In genomic region chr6:124931525-124932313, GRCm38 (mm10) we compare ENCODE assay signal across 8 mouse cellular contexts. TPM values are rescaled to one million over a fixed set of nuclear protein-coding genes. Genes with fewer than 3 reads are reported as not detected.
A peak's percentile ranks its signal among the peaks of the same experiment; 100 is the strongest.
DNase-seq lines count a peak whose midpoint lies in the region; ATAC-seq and TF ChIP-seq lines count a peak whose summit lies in the region.

No protein-coding gene starts in this region.

- peaks cover 25% of the 10 kb centered on the region for H3K4me1 ChIP-seq in forebrain, embryonic 12.5 days
- peaks cover 6% of the 10 kb centered on the region; the same call in 1 of the 2 replicates for H3K4me1 ChIP-seq in intestine, postnatal 0 days (replicated peaks; ENCODE audit: control insufficient read depth, insufficient read depth, low read length)
- peaks cover 12% of the 10 kb centered on the region for H3K4me1 ChIP-seq in lung, postnatal 0 days (ENCODE audit: insufficient read depth, low read depth, low read length)
- H3K4me1 ChIP-seq in small intestine, adult 2 months (ENCODE audit: control insufficient read depth, insufficient read depth, insufficient read length, low read length): peaks cover 18% of the 10 kb centered on the region

- ATAC-seq in activated CD4-positive, CD25-positive, alpha-beta regulatory T cell, adult 4 months: peak; percentile 2
- ATAC-seq in forebrain, embryonic 12.5 days (ENCODE audit: low FRiP score): peak; percentile 28
- ATAC-seq in intestine, postnatal 0 days: no peak; the same call in 1 of the 2 replicates
- ATAC-seq in lung, postnatal 0 days: no peak

- TF ChIP-seq EP300 in lung, postnatal 0 days (IDR thresholded peaks at IDR 0.05): no peak

- peak overlapping the region; percentile 97 for H3K27ac ChIP-seq in forebrain, embryonic 12.5 days
- peak overlapping the region; percentile 95 for H3K27ac ChIP-seq in intestine, postnatal 0 days (ENCODE audit: low read depth, low read length)
- peak overlapping the region; percentile 96 for H3K27ac ChIP-seq in lung, postnatal 0 days (ENCODE audit: low read length)
- H3K27ac ChIP-seq in small intestine, adult 2 months (ENCODE audit: insufficient read depth, low read depth, low read length): peak overlapping the region; percentile 72

- no peaks in the 10 kb centered on the region for H3K9me3 ChIP-seq in forebrain, embryonic 12.5 days
- no peaks in the 10 kb centered on the region for H3K9me3 ChIP-seq in intestine, postnatal 0 days (ENCODE audit: control insufficient read depth)
- H3K9me3 ChIP-seq in lung, postnatal 0 days (ENCODE audit: low read length): no peaks in the 10 kb centered on the region

- H3K36me3 ChIP-seq in forebrain, embryonic 12.5 days (replicated peaks): peaks cover 39% of the 10 kb centered on the region
- H3K36me3 ChIP-seq in intestine, postnatal 0 days (ENCODE audit: control insufficient read depth, insufficient read depth): peaks cover 35% of the 10 kb centered on the region
- peaks cover 22% of the 10 kb centered on the region; the same call in 1 of the 2 replicates for H3K36me3 ChIP-seq in lung, postnatal 0 days (ENCODE audit: insufficient read depth, low read length)
- H3K36me3 ChIP-seq in small intestine, adult 2 months (ENCODE audit: control insufficient read depth, insufficient read depth, low read length): peaks cover 32% of the 10 kb centered on the region

- TF ChIP-seq POLR2A in small intestine, adult 2 months (IDR thresholded peaks at IDR 0.05; ENCODE audit: low read depth, low read length): no peak; the same call in 1 of the 2 replicates

- H3K27me3 ChIP-seq in forebrain, embryonic 12.5 days: no peaks in the 10 kb centered on the region
- H3K27me3 ChIP-seq in intestine, postnatal 0 days (replicated peaks; ENCODE audit: control insufficient read depth, insufficient read depth, low read length): no peaks in the 10 kb centered on the region
- H3K27me3 ChIP-seq in lung, postnatal 0 days (replicated peaks; ENCODE audit: insufficient read depth, low read length): no peaks in the 10 kb centered on the region
- H3K27me3 ChIP-seq in small intestine, adult 2 months (ENCODE audit: control insufficient read depth, insufficient read depth, low read length): no peaks in the 10 kb centered on the region

- intact Hi-C loops in gastrocnemius, postnatal 36 days (cut with DNase I): no loop called here

- 2% methylated on average over 48 of the region's 48 CpGs for WGBS in forebrain, embryonic 12.5 days
- 1% methylated on average over 48 of the region's 48 CpGs for WGBS in intestine, postnatal 0 days
- WGBS in lung, postnatal 0 days: 1% methylated on average over 45 of the region's 48 CpGs
- WGBS in small intestine, adult 2 months: 1% methylated on average over 48 of the region's 48 CpGs

- peak overlapping the region; percentile 97 for H3K9ac ChIP-seq in forebrain, embryonic 12.5 days
- peak overlapping the region; percentile 87 for H3K9ac ChIP-seq in intestine, postnatal 0 days (ENCODE audit: low read depth, low read length)
- peak overlapping the region; percentile 86 for H3K9ac ChIP-seq in lung, postnatal 0 days (replicated peaks; ENCODE audit: low read depth)

- peak overlapping the region; percentile 94 for H3K4me2 ChIP-seq in forebrain, embryonic 12.5 days
- H3K4me2 ChIP-seq in intestine, postnatal 0 days (replicated peaks; ENCODE audit: low read depth): peak overlapping the region; percentile 82
- peak overlapping the region; percentile 71 for H3K4me2 ChIP-seq in lung, postnatal 0 days (replicated peaks; ENCODE audit: low read depth, low read length)

- H3K4me3 ChIP-seq in forebrain, embryonic 12.5 days (replicated peaks): peak overlapping the region; percentile 90
- H3K4me3 ChIP-seq in intestine, postnatal 0 days (ENCODE audit: low read depth, low read length): peak overlapping the region; percentile 85
- peak overlapping the region; percentile 79 for H3K4me3 ChIP-seq in lung, postnatal 0 days (ENCODE audit: low read depth, low read length)
- H3K4me3 ChIP-seq in small intestine, adult 2 months (ENCODE audit: low read depth, low read length): peak overlapping the region; percentile 81

- peak; percentile 70 for TF ChIP-seq CTCF in intestine, postnatal 0 days (IDR thresholded peaks at IDR 0.05; ENCODE audit: low read depth)
- peak; percentile 70 for TF ChIP-seq CTCF in lung, postnatal 0 days (IDR thresholded peaks at IDR 0.05)
- peak; percentile 17; the same call in 1 of the 2 replicates for TF ChIP-seq CTCF in small intestine, adult 2 months (IDR thresholded peaks at IDR 0.05; ENCODE audit: extremely low read depth, insufficient read length, insufficient replicate concordance, low read depth, low read length)

- peak; percentile 62 for DNase-seq in layer of hippocampus, adult 9-11 months
- no peak for DNase-seq in layer of hippocampus, postnatal 36 days
- peak; percentile 78 for DNase-seq in lung, postnatal 0 days (ENCODE audit: low spot score)
- no peak for DNase-seq in gastrocnemius, postnatal 36 days

RNA-seq across cellular contexts. Expression of gene Mlf2, which starts 0.5 kb away (rescaled TPM):
- 100 to 1,000 TPM; 630 to 652 TPM for total RNA-seq in layer of hippocampus, postnatal 36 days (2021)
- 10 to 100 TPM; 46.7 to 70.4 TPM for polyA plus RNA-seq in activated CD4-positive, CD25-positive, alpha-beta regulatory T cell, adult 4 months (2017; shearing (Covaris generic))
- polyA plus RNA-seq in forebrain, embryonic 12.5 days (2016; fragmentation: Nextera tagmentation; extraction: Ambion mirVana): 445 and 449 TPM in 2 replicates
- polyA plus RNA-seq in intestine, postnatal 0 days (2015; fragmentation: Nextera tagmentation; extraction: Ambion mirVana): 265 and 269 TPM in 2 replicates
- 289 and 300 TPM in 2 replicates for polyA plus RNA-seq in lung, postnatal 0 days (2015; fragmentation: Nextera tagmentation; extraction: Ambion mirVana)
- polyA plus RNA-seq in small intestine, adult 2 months (2012; rRNA removed): 212 and 412 TPM in 2 replicates
- 100 to 1,000 TPM; 201 to 209 TPM for total RNA-seq in gastrocnemius, postnatal 36 days (2021)

RNA-seq across cellular contexts. Expression of gene Ptms, which starts 11.8 kb away (rescaled TPM):
- 1,000 to 10,000 TPM; 1,023 to 1,087 TPM for total RNA-seq in layer of hippocampus, postnatal 36 days (2021)
- 10 to 100 TPM; 12.0 to 12.8 TPM for polyA plus RNA-seq in activated CD4-positive, CD25-positive, alpha-beta regulatory T cell, adult 4 months (2017; shearing (Covaris generic))
- polyA plus RNA-seq in forebrain, embryonic 12.5 days (2016; fragmentation: Nextera tagmentation; extraction: Ambion mirVana): 516 and 526 TPM in 2 replicates
- polyA plus RNA-seq in intestine, postnatal 0 days (2015; fragmentation: Nextera tagmentation; extraction: Ambion mirVana): 167 and 169 TPM in 2 replicates
- 533 and 563 TPM in 2 replicates for polyA plus RNA-seq in lung, postnatal 0 days (2015; fragmentation: Nextera tagmentation; extraction: Ambion mirVana)
- 683 and 1,784 TPM in 2 replicates for polyA plus RNA-seq in small intestine, adult 2 months (2012; rRNA removed)
- 100 to 1,000 TPM; 101 to 129 TPM for total RNA-seq in gastrocnemius, postnatal 36 days (2021)

RNA-seq across cellular contexts. Expression of gene Lag3, which starts 20.2 kb away (rescaled TPM):
- 1 to 10 TPM; 2.1 to 2.3 TPM for total RNA-seq in layer of hippocampus, postnatal 36 days (2021)
- 10 to 100 TPM; 23.5 to 30.2 TPM for polyA plus RNA-seq in activated CD4-positive, CD25-positive, alpha-beta regulatory T cell, adult 4 months (2017; shearing (Covaris generic))
- polyA plus RNA-seq in forebrain, embryonic 12.5 days (2016; fragmentation: Nextera tagmentation; extraction: Ambion mirVana): 2.0 and 3.0 TPM in 2 replicates
- 1.6 and 1.7 TPM in 2 replicates for polyA plus RNA-seq in intestine, postnatal 0 days (2015; fragmentation: Nextera tagmentation; extraction: Ambion mirVana)
- 2.3 TPM in 2 replicates for polyA plus RNA-seq in lung, postnatal 0 days (2015; fragmentation: Nextera tagmentation; extraction: Ambion mirVana)
- polyA plus RNA-seq in small intestine, adult 2 months (2012; rRNA removed): 4.5 and 7.0 TPM in 2 replicates
- total RNA-seq in gastrocnemius, postnatal 36 days (2021): under 1 TPM in 1 of 2 experiments, not detected in 1; 0.25 TPM

RNA-seq across cellular contexts. Expression of gene Cops7a, which starts 33.6 kb away (rescaled TPM):
- total RNA-seq in layer of hippocampus, postnatal 36 days (2021): 100 to 1,000 TPM; 149 TPM
- polyA plus RNA-seq in activated CD4-positive, CD25-positive, alpha-beta regulatory T cell, adult 4 months (2017; shearing (Covaris generic)): 10 to 100 TPM; 45.9 to 51.2 TPM
- polyA plus RNA-seq in forebrain, embryonic 12.5 days (2016; fragmentation: Nextera tagmentation; extraction: Ambion mirVana): 104 and 110 TPM in 2 replicates
- 105 and 110 TPM in 2 replicates for polyA plus RNA-seq in intestine, postnatal 0 days (2015; fragmentation: Nextera tagmentation; extraction: Ambion mirVana)
- 112 and 118 TPM in 2 replicates for polyA plus RNA-seq in lung, postnatal 0 days (2015; fragmentation: Nextera tagmentation; extraction: Ambion mirVana)
- 82.6 and 131 TPM in 2 replicates for polyA plus RNA-seq in small intestine, adult 2 months (2012; rRNA removed)
- total RNA-seq in gastrocnemius, postnatal 36 days (2021): 100 to 1,000 TPM in 1 of 2 experiments, 10 to 100 TPM in 1; 98.3 to 107 TPM

RNA-seq across cellular contexts. Expression of gene Cd4, which starts 43.7 kb away (rescaled TPM):
- under 1 TPM in 1 of 2 experiments, not detected in 1; 0.23 TPM for total RNA-seq in layer of hippocampus, postnatal 36 days (2021)
- polyA plus RNA-seq in activated CD4-positive, CD25-positive, alpha-beta regulatory T cell, adult 4 months (2017; shearing (Covaris generic)): 100 to 1,000 TPM; 240 to 401 TPM
- polyA plus RNA-seq in forebrain, embryonic 12.5 days (2016; fragmentation: Nextera tagmentation; extraction: Ambion mirVana): 0.12 and 0.14 TPM in 2 replicates
- 0.75 and 0.83 TPM in 2 replicates for polyA plus RNA-seq in intestine, postnatal 0 days (2015; fragmentation: Nextera tagmentation; extraction: Ambion mirVana)
- polyA plus RNA-seq in lung, postnatal 0 days (2015; fragmentation: Nextera tagmentation; extraction: Ambion mirVana): 0.07 and 0.10 TPM in 2 replicates
- polyA plus RNA-seq in small intestine, adult 2 months (2012; rRNA removed): 3.7 and 5.8 TPM in 2 replicates
- total RNA-seq in gastrocnemius, postnatal 36 days (2021): 1 to 10 TPM in 1 of 2 experiments, not detected in 1; 2.8 TPM

Comparison
In these comparisons a context has a peak if more than half of its experiments do, and no peak if none do; other contexts are left out.
1. DNase-seq: peak in layer of hippocampus, adult 9-11 months (single experiment) and lung, postnatal 0 days (single experiment); none in layer of hippocampus, postnatal 36 days (0 of 2) and gastrocnemius, postnatal 36 days (0 of 2).
2. ATAC-seq: peak in activated CD4-positive, CD25-positive, alpha-beta regulatory T cell, adult 4 months (single experiment) and forebrain, embryonic 12.5 days (single experiment); none in intestine, postnatal 0 days (single experiment) and lung, postnatal 0 days (single experiment).
3. CTCF ChIP-seq: peak in every context shown above with its lines; median percentile 70 in intestine, postnatal 0 days; 70 in lung, postnatal 0 days; 17 in small intestine, adult 2 months.
4. RNA of gene Ptms, which starts 11.8 kb away (polyA plus RNA-seq): 683 to 1,784 TPM in small intestine, adult 2 months, 533 to 563 TPM in lung, postnatal 0 days, 516 to 526 TPM in forebrain, embryonic 12.5 days and 167 to 169 TPM in intestine, postnatal 0 days; 12.0 to 12.8 TPM in activated CD4-positive, CD25-positive, alpha-beta regulatory T cell, adult 4 months; every median in the first group is over 10 times any median in the second.
5. Peak in every context shown above with its lines, with median percentiles within 50 percentile points of each other: H3K27ac ChIP-seq, H3K4me2 ChIP-seq, H3K4me3 ChIP-seq and H3K9ac ChIP-seq.